Mouse (Mus musculus) liver, embryonic 14.5 days (tissue): ENCODE measurements around the gene Srd5a3. TPM values are rescaled to one million over a fixed set of nuclear protein-coding genes. Genes with fewer than 3 reads are reported as not detected.

ENCODE experiments used
- ATAC-seq: fragments of 200-750 bp; cut with Nextera tagmentation; 2 replicates; pipeline ENCODE4 v1.8.0; 2017; ENCODE audit warnings: moderate number of reproducible peaks, mild to moderate bottlenecking, moderate library complexity; ENCODE audit not compliant: insufficient read depth
- DNase-seq, 3 experiments: peaks; one replicate each; pipeline ENCODE4 v3.0.0-alpha.2; 2012 to 2013; ENCODE audit warnings: low read depth in 3 of 3, low spot score in 3 of 3
- H3K27ac ChIP-seq: fragments of 300-500 bp; sonication (generic); 2 replicates; pipeline ENCODE4 v1.5.1; 2014; ENCODE audit warnings: moderate library complexity, mild to moderate bottlenecking, control low read depth, inconsistent platforms
- H3K27me3 ChIP-seq: fragments of 300-500 bp; sonication (generic); 2 replicates; pipeline ENCODE4 v1.6.1; 2014; ENCODE audit warnings: mild to moderate bottlenecking, low read length, moderate library complexity; ENCODE audit not compliant: control insufficient read depth, insufficient read depth
- H3K36me3 ChIP-seq: fragments of 300-500 bp; sonication (generic); replicated peaks from 2 replicates; pipeline ENCODE4 v1.6.1; 2014; ENCODE audit warnings: low read depth; ENCODE audit not compliant: control insufficient read depth, insufficient read depth
- H3K4me1 ChIP-seq, 2 experiments: fragments of 200-500 bp in 1 of 2; fragments of 300-500 bp in 1 of 2; sonication (generic) in 1 of 2; replicated peaks; 2 replicates each; pipeline ENCODE4 v1.6.1; 2012 to 2014; ENCODE audit warnings: antibody characterized with exemption in 1 of 2, inconsistent platforms in 1 of 2, low read length in 1 of 2; ENCODE audit not compliant: control insufficient read depth in 2 of 2, insufficient read depth in 2 of 2
- H3K4me2 ChIP-seq: fragments of 300-500 bp; sonication (generic); 2 replicates; pipeline ENCODE4 v1.6.1; 2014; ENCODE audit warnings: low read depth, mild to moderate bottlenecking, control low read depth, moderate library complexity
- H3K4me3 ChIP-seq, 2 experiments: fragments of 200-500 bp in 1 of 2; fragments of 300-500 bp in 1 of 2; sonication (generic) in 1 of 2; 2 replicates each; pipeline ENCODE4 v1.5.1; 2012 to 2014; ENCODE audit warnings: low read depth in 2 of 2, low read length in 2 of 2, mild to moderate bottlenecking in 2 of 2, control low read depth in 1 of 2, inconsistent platforms in 1 of 2, moderate library complexity in 1 of 2; ENCODE audit not compliant: insufficient read depth in 1 of 2
- H3K9ac ChIP-seq: fragments of 300-500 bp; sonication (generic); replicated peaks from 2 replicates; pipeline ENCODE4 v1.6.1; 2014; ENCODE audit warnings: mild to moderate bottlenecking, control low read depth, moderate library complexity
- H3K9me3 ChIP-seq: fragments of 300-500 bp; sonication (generic); 2 replicates; pipeline ENCODE4 v1.6.1; 2016; ENCODE audit warnings: low read length, mixed read lengths; ENCODE audit not compliant: control insufficient read depth
- CTCF ChIP-seq: IDR thresholded peaks from 2 replicates; pipeline ENCODE4 v1.5.1; 2016; ENCODE audit warnings: antibody characterized with exemption, low read depth, control low read depth
- EP300 ChIP-seq: IDR thresholded peaks from 2 replicates; pipeline ENCODE4 v1.6.1; 2016; ENCODE audit warnings: antibody characterized with exemption, low read depth
- WGBS: fragments of 180-500 bp; shearing (Covaris S2); extraction: QIAGEN DNeasy Blood & Tissue Kit; methylation state at CpG from one replicate; pipeline ENCODE4 v1.1.7; 2014; ENCODE audit not compliant: insufficient replicate concordance; 5-methylcytosine and 5-hydroxymethylcytosine counted together
- polyA plus RNA-seq, 2 experiments: library from polyadenylated mRNA; depleted of rRNA in 1 of 2; stranded (reverse) in 1 of 2; unstranded in 1 of 2; fragments of >200 nt; fragmentation: Nextera tagmentation in 1 of 2; extraction: Ambion mirVana in 1 of 2; gene quantifications; 2 replicates each; pipeline versions ENCODE4 v1.2.1 to v1.2.3; 2012 to 2014

Srd5a3 gene
- polyA plus RNA-seq, 2 experiments: 8.8 to 14.3 TPM

- ATAC-seq (no peak), DNase-seq (no peak)
- no peaks in the 10 kb centered on the region for H3K9me3 ChIP-seq
- H3K4me2 ChIP-seq: no peak overlapping the region
- no peak overlapping the region for H3K9ac ChIP-seq
- H3K36me3 ChIP-seq: no peaks in the 10 kb centered on the region
- H3K27ac ChIP-seq: no peak overlapping the region
- H3K27me3 ChIP-seq: no peaks in the 10 kb centered on the region
- H3K4me3 ChIP-seq: no peak overlapping the region
- no peak for TF ChIP-seq CTCF
- no peak for TF ChIP-seq EP300
- peaks cover 2% of the 10 kb centered on the region in 2 experiments; a peak in 1 of 4 replicates for H3K4me1 ChIP-seq
- WGBS: 37% methylated on average over 11 of the region's 11 CpGs
Measured at GRCm38 (mm10) chr5:76176841-76177240, 36.8 kb downstream of the Srd5a3 start.

DNA sequence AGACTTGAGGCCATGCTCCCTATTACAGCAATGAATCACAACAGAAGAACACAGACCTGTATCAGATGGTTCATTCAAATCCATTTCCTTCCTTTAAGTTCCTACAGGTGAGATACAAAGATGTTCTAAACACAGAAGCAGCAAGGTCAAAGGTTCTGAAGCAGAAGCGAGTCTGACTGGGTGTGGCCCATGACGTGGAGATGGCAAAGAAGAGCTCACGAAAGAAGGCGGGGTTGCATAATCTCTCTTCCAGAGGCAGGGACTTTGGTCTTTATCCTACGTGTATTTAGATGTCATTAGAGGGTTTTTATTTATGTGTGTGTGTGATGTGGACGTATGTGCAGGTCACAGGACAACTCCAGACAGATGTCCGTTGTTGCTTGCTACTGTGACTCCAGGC lies 37.6 kb downstream of the Srd5a3 start:
- Histone ChIP-seq H3K9ac (no peak overlapping the region), H3K36me3 (no peaks in the 10 kb centered on the region), H3K9me3 (no peaks in the 10 kb centered on the region), H3K27ac (no peak overlapping the region), H3K4me3 (no peak overlapping the region), H3K4me1 (peaks cover 2% of the 10 kb centered on the region in 2 experiments; a peak in 1 of 4 replicates), H3K27me3 (no peaks in the 10 kb centered on the region), H3K4me2 (no peak overlapping the region)
- ATAC-seq (no peak), DNase-seq (no peak)
- WGBS: 43% methylated on average over 7 of the region's 7 CpGs
- TF ChIP-seq EP300: no peak
- TF ChIP-seq CTCF: no peak

DNA sequence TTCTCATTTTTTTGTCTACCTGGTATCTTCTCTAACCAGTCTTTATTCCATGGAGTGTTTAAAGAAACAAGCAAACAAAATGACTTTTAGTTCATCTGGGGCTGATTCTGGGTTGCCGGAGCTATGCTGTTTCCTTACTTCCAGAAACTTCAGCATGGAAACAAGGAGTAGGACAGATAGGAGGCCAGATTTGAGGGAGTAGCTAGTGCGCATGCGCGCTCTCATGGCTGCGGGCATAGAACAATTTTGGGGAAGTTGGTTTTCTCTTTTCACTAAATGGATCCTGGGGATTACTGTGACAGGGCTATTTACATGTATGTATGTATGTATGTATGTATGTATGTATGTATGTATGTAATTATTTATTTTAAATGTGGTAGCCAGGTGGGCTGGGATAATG lies 39.1 kb downstream of the Srd5a3 start:
- Histone ChIP-seq H3K4me1 (peaks cover 2 to 5% of the 10 kb centered on the region in 2 experiments; a peak in 3 of 4 replicates), H3K9ac (no peak overlapping the region), H3K27me3 (no peaks in the 10 kb centered on the region), H3K4me2 (no peak overlapping the region), H3K9me3 (no peaks in the 10 kb centered on the region), H3K27ac (no peak overlapping the region), H3K4me3 (no peak overlapping the region), H3K36me3 (no peaks in the 10 kb centered on the region)
- no peak for DNase-seq
- ATAC-seq: no peak
- 83% methylated on average over 5 of the region's 5 CpGs for WGBS
- TF ChIP-seq CTCF (no peak), EP300 (no peak)

DNA sequence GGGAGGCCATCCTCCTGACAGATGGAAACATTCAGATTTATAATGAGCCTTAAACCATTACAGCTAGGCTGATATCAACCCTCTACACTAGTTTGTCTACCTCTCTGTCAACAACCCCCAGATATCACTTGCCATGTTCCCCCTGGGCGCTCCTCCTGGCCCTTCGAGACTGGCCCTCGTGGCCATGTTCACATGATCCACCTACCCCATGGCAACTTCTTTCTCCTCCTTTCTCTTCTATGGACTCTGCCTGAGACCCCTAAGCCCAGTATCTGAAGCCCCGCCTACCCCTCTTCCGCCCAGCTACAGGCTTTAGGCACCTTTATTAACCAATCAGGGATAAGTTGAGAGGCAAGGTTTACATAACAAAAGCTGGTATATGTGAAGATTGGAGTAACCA lies 39.7 kb downstream of the Srd5a3 start:
- 73% methylated on average over 5 of the region's 5 CpGs for WGBS
- no peak overlapping the region for H3K4me3 ChIP-seq
- H3K27me3 ChIP-seq: no peaks in the 10 kb centered on the region
- H3K4me1 ChIP-seq: peaks cover 2 to 8% of the 10 kb centered on the region in 2 experiments
- H3K9me3 ChIP-seq: no peaks in the 10 kb centered on the region
- ATAC-seq (no peak), DNase-seq (no peak)
- no peak overlapping the region for H3K27ac ChIP-seq
- TF ChIP-seq EP300 (no peak), CTCF (no peak)
- no peak overlapping the region for H3K4me2 ChIP-seq
- H3K36me3 ChIP-seq: no peaks in the 10 kb centered on the region
- no peak overlapping the region for H3K9ac ChIP-seq

GRCm38 (mm10) chr5:76182326-76182725 lies 42.3 kb downstream of the Srd5a3 start:
- no peak overlapping the region for H3K4me3 ChIP-seq
- H3K27ac ChIP-seq: no peak overlapping the region
- no peak overlapping the region for H3K9ac ChIP-seq
- H3K9me3 ChIP-seq: no peaks in the 10 kb centered on the region
- DNase-seq: no peak
- no peaks in the 10 kb centered on the region for H3K36me3 ChIP-seq
- whole genome bisulfite sequencing: 79% methylated on average over 3 of the region's 3 CpGs
- TF ChIP-seq CTCF: no peak
- no peak for TF ChIP-seq EP300
- ATAC-seq: no peak
- H3K4me2 ChIP-seq: no peak overlapping the region
- H3K4me1 ChIP-seq: peaks cover 11 to 19% of the 10 kb centered on the region in 2 experiments
- H3K27me3 ChIP-seq: no peaks in the 10 kb centered on the region
